Mouse (Mus musculus) ovary, adult 18-20 months (tissue): ENCODE measurements at regions not wholly inside any gene's neighbourhood (a gene's known extent, or its start where the extent isn't known, plus 50 kb on each side); places are given as distances from the start of the nearest gene placed in this dataset.

Experiments
- DNase-seq: peaks from one replicate; pipeline ENCODE4 v3.0.0; 2022; ENCODE audit warnings: low spot score, mixed read lengths

- no peak for DNase-seq
These were observed 544.3 kb downstream of the Nfib start for GRCm38 (mm10) chr4:82161232-82161631.

GRCm38 (mm10) chr4:82160233-82160632 lies 545.3 kb downstream of the Nfib start:
- no peak for DNase-seq

- no peak for DNase-seq
These were observed 549.8 kb downstream of the Nfib start for GRCm38 (mm10) chr4:82155642-82156320.

- DNase-seq, result no peak
These were observed 551.5 kb downstream of the Nfib start for GRCm38 (mm10) chr4:82154021-82154555.

- DNase-seq, result no peak
These were observed 551.9 kb downstream of the Nfib start for GRCm38 (mm10) chr4:82153604-82154003.

GRCm38 (mm10) chr4:82149957-82150356 lies 555.6 kb downstream of the Nfib start:
- no peak for DNase-seq

- no peak for DNase-seq
These were observed 557.2 kb downstream of the Nfib start for GRCm38 (mm10) chr4:82148129-82149064.

- DNase-seq, result no peak
These were observed 563.2 kb downstream of the Nfib start for GRCm38 (mm10) chr4:82142391-82142790.

GRCm38 (mm10) chr4:82139806-82140205 lies 565.7 kb downstream of the Nfib start:
- no peak for DNase-seq

- DNase-seq, result no peak
These were observed 566.5 kb downstream of the Nfib start for GRCm38 (mm10) chr4:82139016-82139415.

- DNase-seq, result no peak
These were observed 572.7 kb downstream of the Nfib start for GRCm38 (mm10) chr4:82132851-82133250.

GRCm38 (mm10) chr4:82132326-82132725 lies 573.2 kb downstream of the Nfib start:
- no peak for DNase-seq

GRCm38 (mm10) chr4:82129471-82129870 lies 576.1 kb downstream of the Nfib start:
- DNase-seq, result no peak

- DNase-seq, result no peak
These were observed 581.8 kb downstream of the Nfib start for GRCm38 (mm10) chr4:82123733-82124132.

- DNase-seq, result no peak
These were observed 582.4 kb downstream of the Nfib start for GRCm38 (mm10) chr4:82123101-82123500.

GRCm38 (mm10) chr4:82120796-82121195 lies 584.8 kb downstream of the Nfib start:
- no peak for DNase-seq

GRCm38 (mm10) chr4:82120326-82120725 lies 585.2 kb downstream of the Nfib start:
- DNase-seq, result no peak

- DNase-seq, result no peak
These were observed 603.7 kb downstream of the Nfib start for GRCm38 (mm10) chr4:82101837-82102236.

GRCm38 (mm10) chr4:82099970-82100368 lies 605.6 kb downstream of the Nfib start:
- no peak for DNase-seq

GRCm38 (mm10) chr4:82098986-82099969 lies 606.3 kb downstream of the Nfib start:
- DNase-seq, result no peak
